Mouse (Mus musculus): ENCODE data around the gene Dpysl5. TPM values are rescaled to one million over a fixed set of nuclear protein-coding genes. Genes with fewer than 3 reads are reported as not detected.

Dpysl5 gene
- total and polyA plus RNA-seq, 2 experiments from 2014 or later, result 232 to 334 TPM

- Histone ChIP-seq H3K36me3 (ENCODE audit: insufficient read depth, low read length) (peaks cover 74% of the 10 kb centered on the region), H3K4me2 (ENCODE audit: low read depth, low read length, poor library complexity, severe bottlenecking) (no peak overlapping the region), H3K27me3 (ENCODE audit: insufficient read depth, low read length) (no peaks in the 10 kb centered on the region), H3K27ac (ENCODE audit: low read depth, low read length) (no peak overlapping the region), H3K9me3 (ENCODE audit: low read length) (no peaks in the 10 kb centered on the region), H3K4me1 (ENCODE audit: insufficient read depth, low read length) (no peaks in the 10 kb centered on the region), H3K9ac (replicated peaks; ENCODE audit: low read length, poor library complexity, severe bottlenecking) (no peak overlapping the region), H3K4me3 (ENCODE audit: low read depth, low read length) (no peak overlapping the region)
- ATAC-seq (ENCODE audit: low FRiP score), result no peak
- TF ChIP-seq CTCF (IDR thresholded peaks at IDR 0.05), result no peak
- DNase-seq (ENCODE audit: low spot score), result no peak
- 87% methylated on average over 3 of the region's 3 CpGs for WGBS
Observed at GRCm38 (mm10) chr5:30790047-30790446, 78.7 kb downstream of the Dpysl5 start.

GRCm38 (mm10) chr5:30796125-30796524 lies 84.8 kb downstream of the Dpysl5 start:
- ATAC-seq (ENCODE audit: low FRiP score), result peak; percentile 68
- WGBS, result 10% methylated on average over 11 of the region's 12 CpGs

DNA sequence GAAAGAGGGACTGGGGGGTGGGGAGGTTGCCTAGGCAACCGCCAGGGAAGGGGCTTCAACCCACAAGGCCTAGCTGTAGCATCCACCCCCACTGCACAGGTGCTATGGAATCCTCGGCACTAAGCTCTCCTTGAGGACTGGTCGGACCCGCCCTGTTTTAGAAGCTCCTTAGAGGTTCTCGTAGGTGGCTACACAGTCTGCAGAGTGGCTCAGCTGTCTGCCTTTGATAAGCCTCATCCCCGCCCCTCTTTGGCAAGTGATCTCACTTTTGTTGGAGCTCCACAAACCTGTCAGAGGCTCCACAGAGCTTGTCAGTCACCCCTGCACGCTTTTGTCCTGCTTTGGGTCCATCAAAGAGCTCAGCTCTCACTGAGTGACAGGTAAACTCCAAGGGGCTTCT lies 86.1 kb downstream of the Dpysl5 start:
- ATAC-seq (ENCODE audit: low FRiP score), result peak; percentile 36
- TF ChIP-seq CTCF (IDR thresholded peaks at IDR 0.05), result no peak
- Histone ChIP-seq H3K9ac (replicated peaks; ENCODE audit: low read length, poor library complexity, severe bottlenecking) (no peak overlapping the region), H3K27ac (ENCODE audit: low read depth, low read length) (peak overlapping the region; percentile 55; the same call in 1 of the 2 replicates), H3K27me3 (ENCODE audit: insufficient read depth, low read length) (no peaks in the 10 kb centered on the region), H3K4me3 (ENCODE audit: low read depth, low read length) (no peak overlapping the region), H3K9me3 (ENCODE audit: low read length) (no peaks in the 10 kb centered on the region), H3K4me1 (ENCODE audit: insufficient read depth, low read length) (no peaks in the 10 kb centered on the region), H3K4me2 (ENCODE audit: low read depth, low read length, poor library complexity, severe bottlenecking) (no peak overlapping the region), H3K36me3 (ENCODE audit: insufficient read depth, low read length) (peaks cover 48% of the 10 kb centered on the region)
- WGBS, result 37% methylated on average over 7 of the region's 7 CpGs
- no peak for DNase-seq (ENCODE audit: low spot score)

More at GRCm38 (mm10) chr5:30796125-30796524, 84.8 kb downstream of the Dpysl5 start:
- Histone ChIP-seq H3K9ac (replicated peaks; ENCODE audit: low read length, poor library complexity, severe bottlenecking) (0 out of 2 replicates have a peak overlapping the region, but pooled peaks have one; percentile 1), H3K36me3 (ENCODE audit: insufficient read depth, low read length) (peaks cover 61% of the 10 kb centered on the region), H3K27ac (ENCODE audit: low read depth, low read length) (peak overlapping the region; percentile 9; the same call in 1 of the 2 replicates), H3K9me3 (ENCODE audit: low read length) (no peaks in the 10 kb centered on the region), H3K4me2 (ENCODE audit: low read depth, low read length, poor library complexity, severe bottlenecking) (no peak overlapping the region), H3K4me3 (ENCODE audit: low read depth, low read length) (no peak overlapping the region), H3K4me1 (ENCODE audit: insufficient read depth, low read length) (no peaks in the 10 kb centered on the region), H3K27me3 (ENCODE audit: insufficient read depth, low read length) (no peaks in the 10 kb centered on the region)
- peak; percentile 90 for TF ChIP-seq CTCF (IDR thresholded peaks at IDR 0.05)
- peak; percentile 84 for DNase-seq (ENCODE audit: low spot score)

DNA sequence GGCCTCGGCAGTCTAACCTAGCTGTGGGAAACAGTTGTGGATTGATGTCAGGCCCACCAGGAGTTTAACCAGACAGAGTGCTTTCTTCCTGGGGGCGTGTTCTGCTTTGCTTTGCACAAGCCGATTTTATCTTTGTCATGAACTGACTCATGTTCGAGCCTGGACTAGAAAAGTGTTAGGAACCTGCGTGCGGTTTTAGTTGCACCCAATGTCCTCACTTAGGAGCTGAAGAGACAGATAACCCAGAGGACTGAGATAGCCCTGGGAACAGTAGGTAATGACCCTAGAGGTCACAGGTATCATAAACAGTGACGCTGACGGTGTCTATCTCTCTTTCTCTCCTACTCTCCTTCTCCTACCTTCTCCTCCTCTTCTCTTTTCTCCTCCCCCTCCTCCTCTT lies 86.6 kb downstream of the Dpysl5 start:
- Histone ChIP-seq H3K36me3 (ENCODE audit: insufficient read depth, low read length) (peaks cover 43% of the 10 kb centered on the region), H3K9me3 (ENCODE audit: low read length) (no peaks in the 10 kb centered on the region), H3K27me3 (ENCODE audit: insufficient read depth, low read length) (no peaks in the 10 kb centered on the region), H3K4me2 (ENCODE audit: low read depth, low read length, poor library complexity, severe bottlenecking) (no peak overlapping the region), H3K4me3 (ENCODE audit: low read depth, low read length) (no peak overlapping the region), H3K27ac (ENCODE audit: low read depth, low read length) (0 out of 2 replicates have a peak overlapping the region, but pooled peaks have one; percentile 55), H3K4me1 (ENCODE audit: insufficient read depth, low read length) (no peaks in the 10 kb centered on the region), H3K9ac (replicated peaks; ENCODE audit: low read length, poor library complexity, severe bottlenecking) (no peak overlapping the region)
- no peak for TF ChIP-seq CTCF (IDR thresholded peaks at IDR 0.05)
- no peak for DNase-seq (ENCODE audit: low spot score)
- WGBS, result 70% methylated on average over 8 of the region's 8 CpGs
- no peak for ATAC-seq (ENCODE audit: low FRiP score)

- DNase-seq (ENCODE audit: low spot score), result no peak
- H3K4me2 ChIP-seq (ENCODE audit: low read depth, low read length, poor library complexity, severe bottlenecking), result no peak overlapping the region
- WGBS, result 86% methylated on average over 6 of the region's 6 CpGs
Observed at GRCm38 (mm10) chr5:30798965-30799364, 87.6 kb downstream of the Dpysl5 start.

GRCm38 (mm10) chr5:30802724-30803467 lies 91.5 kb downstream of the Dpysl5 start:
- TF ChIP-seq CTCF (IDR thresholded peaks at IDR 0.05), result no peak
- Histone ChIP-seq H3K4me3 (ENCODE audit: low read depth, low read length) (no peak overlapping the region), H3K9me3 (ENCODE audit: low read length) (no peaks in the 10 kb centered on the region), H3K36me3 (ENCODE audit: insufficient read depth, low read length) (0 out of 2 replicates have a peak, but pooled peaks cover 7% of the 10 kb centered on the region), H3K9ac (replicated peaks; ENCODE audit: low read length, poor library complexity, severe bottlenecking) (no peak overlapping the region), H3K4me2 (ENCODE audit: low read depth, low read length, poor library complexity, severe bottlenecking) (no peak overlapping the region), H3K4me1 (ENCODE audit: insufficient read depth, low read length) (no peaks in the 10 kb centered on the region), H3K27me3 (ENCODE audit: insufficient read depth, low read length) (no peaks in the 10 kb centered on the region), H3K27ac (ENCODE audit: low read depth, low read length) (no peak overlapping the region)
- DNase-seq (ENCODE audit: low spot score), result no peak
- WGBS, result 71% methylated on average over 12 of the region's 12 CpGs
- ATAC-seq (ENCODE audit: low FRiP score), result no peak

More at GRCm38 (mm10) chr5:30798965-30799364, 87.6 kb downstream of the Dpysl5 start:
- Histone ChIP-seq H3K36me3 (ENCODE audit: insufficient read depth, low read length) (peaks cover 34% of the 10 kb centered on the region), H3K27ac (ENCODE audit: low read depth, low read length) (no peak overlapping the region), H3K4me1 (ENCODE audit: insufficient read depth, low read length) (no peaks in the 10 kb centered on the region), H3K9me3 (ENCODE audit: low read length) (no peaks in the 10 kb centered on the region), H3K9ac (replicated peaks; ENCODE audit: low read length, poor library complexity, severe bottlenecking) (no peak overlapping the region), H3K27me3 (ENCODE audit: insufficient read depth, low read length) (no peaks in the 10 kb centered on the region), H3K4me3 (ENCODE audit: low read depth, low read length) (no peak overlapping the region)
- no peak for TF ChIP-seq CTCF (IDR thresholded peaks at IDR 0.05)
- ATAC-seq (ENCODE audit: low FRiP score), result no peak

All from midbrain, postnatal 0 days (tissue).